Comparison of ENCODE assay signal across 10 mouse cellular contexts in genomic region chr15:95849513-95850411, GRCm38 (mm10). TPM values are rescaled to one million over a fixed set of nuclear protein-coding genes. Genes with fewer than 3 reads are reported as not detected.
DNase-seq lines count a peak whose midpoint lies in the region; ATAC-seq and TF ChIP-seq lines count a peak whose summit lies in the region.
"Had no signal": no experiment of that assay in that cellular context is flagged by ENCODE, and none has a peak within 500 bp of the region (broad histone marks: within the 10 kb centered on the region; RNA-seq: fewer than 3 reads in every experiment).

No protein-coding gene starts in this region.

- H3K36me3 ChIP-seq in heart, embryonic 16.5 days (ENCODE audit: control insufficient read depth, insufficient read depth), result peaks cover 1% of the 10 kb centered on the region; the same call in 1 of the 2 replicates
- H3K36me3 ChIP-seq in limb, embryonic 10.5 days, result no peaks in the 10 kb centered on the region
- H3K36me3 ChIP-seq in forebrain, postnatal 0 days (ENCODE audit: insufficient read depth), result no peaks in the 10 kb centered on the region
- H3K36me3 ChIP-seq in hindbrain, embryonic 14.5 days (replicated peaks; ENCODE audit: control insufficient read depth, insufficient read depth), result no peaks in the 10 kb centered on the region

- H3K9me3 ChIP-seq in heart, embryonic 16.5 days (replicated peaks; ENCODE audit: control insufficient read depth, low read length), result no peaks in the 10 kb centered on the region; the same call in 1 of the 2 replicates
- H3K9me3 ChIP-seq in limb, embryonic 10.5 days (replicated peaks), result no peaks in the 10 kb centered on the region
- H3K9me3 ChIP-seq in forebrain, postnatal 0 days (ENCODE audit: low read length), result no peaks in the 10 kb centered on the region
- no peaks in the 10 kb centered on the region for H3K9me3 ChIP-seq in hindbrain, embryonic 14.5 days (ENCODE audit: control insufficient read depth, low read length)

- H3K4me3 ChIP-seq in heart, embryonic 16.5 days (ENCODE audit: low read length), result no peak overlapping the region
- H3K4me3 ChIP-seq in limb, embryonic 10.5 days, result no peak overlapping the region
- no peak overlapping the region for H3K4me3 ChIP-seq in forebrain, postnatal 0 days (ENCODE audit: low read depth, low read length)
- H3K4me3 ChIP-seq in hindbrain, embryonic 14.5 days (replicated peaks; ENCODE audit: low read length), result no peak overlapping the region

- H3K4me1 ChIP-seq in heart, embryonic 16.5 days (ENCODE audit: control insufficient read depth, insufficient read depth, low read length), result peaks cover 9% of the 10 kb centered on the region
- H3K4me1 ChIP-seq in limb, embryonic 10.5 days, result peaks cover 28% of the 10 kb centered on the region
- H3K4me1 ChIP-seq in forebrain, postnatal 0 days (ENCODE audit: insufficient read depth), result no peaks in the 10 kb centered on the region
- H3K4me1 ChIP-seq in hindbrain, embryonic 14.5 days (replicated peaks; ENCODE audit: control insufficient read depth, insufficient read depth, low read length), result no peaks in the 10 kb centered on the region; the same call in 1 of the 2 replicates

- DNase-seq in heart, postnatal 25 days (ENCODE audit: low spot score), result no peak
- peak; percentile 89 for DNase-seq in R1 (ENCODE audit: low read depth, low spot score)
- no peak for DNase-seq in limb, embryonic 10.5 days (ENCODE audit: low spot score)
- DNase-seq in spleen, postnatal 36 days (ENCODE audit: low spot score in 2 of 2), result peak; percentile 32 to 45
- DNase-seq in forebrain, postnatal 0 days, result no peak
- no peak for DNase-seq in frontal cortex, postnatal 25 days (ENCODE audit: low spot score in 2 of 2)
- DNase-seq in hindbrain, embryonic 14.5 days (ENCODE audit: low spot score), result no peak

- no peak overlapping the region for H3K4me2 ChIP-seq in heart, embryonic 16.5 days (ENCODE audit: low read depth, low read length)
- H3K4me2 ChIP-seq in forebrain, postnatal 0 days (ENCODE audit: low read depth), result no peak overlapping the region
- H3K4me2 ChIP-seq in hindbrain, embryonic 14.5 days (replicated peaks), result no peak overlapping the region
- H3K4me2 ChIP-seq: heart, embryonic 11.5 days had no signal

- no peak overlapping the region for H3K27ac ChIP-seq in heart, embryonic 16.5 days (ENCODE audit: low read length)
- H3K27ac ChIP-seq in limb, embryonic 10.5 days, result 0 out of 2 replicates have a peak overlapping the region, but pooled peaks have one; percentile 36
- no peak overlapping the region for H3K27ac ChIP-seq in forebrain, postnatal 0 days (ENCODE audit: low read depth, low read length)
- H3K27ac ChIP-seq in hindbrain, embryonic 14.5 days, result no peak overlapping the region

- H3K27me3 ChIP-seq in heart, embryonic 16.5 days (ENCODE audit: control insufficient read depth, insufficient read depth, low read length), result no peaks in the 10 kb centered on the region
- H3K27me3 ChIP-seq in limb, embryonic 10.5 days (ENCODE audit: low read depth, poor library complexity, severe bottlenecking), result no peaks in the 10 kb centered on the region
- no peaks in the 10 kb centered on the region for H3K27me3 ChIP-seq in forebrain, postnatal 0 days (ENCODE audit: insufficient read depth, low read length)
- H3K27me3 ChIP-seq in hindbrain, embryonic 14.5 days (ENCODE audit: control insufficient read depth, insufficient read depth, low read length), result no peaks in the 10 kb centered on the region
- H3K27me3 ChIP-seq: Patski had no signal

- intact Hi-C loops in heart, postnatal 25 days (cut with DNase I), result no loop called here

- no peak for TF ChIP-seq CTCF in forebrain, postnatal 0 days (IDR thresholded peaks at IDR 0.05; ENCODE audit: low read depth)

- 72% methylated on average over 18 of the region's 18 CpGs for WGBS in heart, embryonic 16.5 days
- 73% methylated on average over 18 of the region's 18 CpGs for WGBS in limb, embryonic 10.5 days
- WGBS in forebrain, postnatal 0 days, result 75% methylated on average over 18 of the region's 18 CpGs
- WGBS in hindbrain, embryonic 14.5 days, result 68% methylated on average over 18 of the region's 18 CpGs

- peak; percentile 55; the same call in 1 of the 2 replicates for ATAC-seq in heart, embryonic 16.5 days (replicated peaks; ENCODE audit: extremely low read depth, insufficient read depth, low FRiP score)
- no peak for ATAC-seq in forebrain, postnatal 0 days
- ATAC-seq in hindbrain, embryonic 14.5 days (ENCODE audit: low FRiP score), result no peak

- no peak overlapping the region for H3K9ac ChIP-seq in heart, embryonic 16.5 days (ENCODE audit: low read length)
- H3K9ac ChIP-seq in forebrain, postnatal 0 days, result no peak overlapping the region
- no peak overlapping the region for H3K9ac ChIP-seq in hindbrain, embryonic 14.5 days

RNA-seq across cellular contexts. Expression of gene Ano6, which starts 59.1 kb away (rescaled TPM):
- 32.3 and 34.4 TPM in 2 replicates for polyA plus RNA-seq in heart, embryonic 16.5 days (2015; fragmentation: Nextera tagmentation; extraction: Ambion mirVana)
- total RNA-seq in heart, postnatal 25 days (2021), result 10 to 100 TPM; 21.1 to 25.9 TPM
- 33.5 and 44.6 TPM in 2 replicates for polyA plus RNA-seq in limb, embryonic 10.5 days (2016; fragmentation: Nextera tagmentation; extraction: Ambion mirVana)
- 21.0 and 32.6 TPM in 2 replicates for total RNA-seq in forebrain, postnatal 0 days (2014; rRNA removed)
- 11.1 and 17.2 TPM in 2 replicates for polyA plus RNA-seq in forebrain, postnatal 0 days (2015; fragmentation: Nextera tagmentation; extraction: Ambion mirVana)
- polyA plus RNA-seq in hindbrain, embryonic 14.5 days (2014; fragmentation: Nextera tagmentation; extraction: Ambion mirVana), result 30.6 and 33.2 TPM in 2 replicates

Comparison
In these comparisons a context has a peak if more than half of its experiments do, and no peak if none do; other contexts are left out.
1. DNase-seq: peak in R1 (single experiment) and spleen, postnatal 36 days (2 of 2); none in heart, postnatal 25 days (single experiment), limb, embryonic 10.5 days (single experiment), forebrain, postnatal 0 days (single experiment), frontal cortex, postnatal 25 days (0 of 2) and hindbrain, embryonic 14.5 days (single experiment).